Mouse (Mus musculus): ENCODE results near the gene Ice1. TPM values are rescaled to one million over a fixed set of nuclear protein-coding genes. Genes with fewer than 3 reads are reported as not detected.

The Ice1 gene
- polyA plus RNA-seq, 1 experiment from 2014 or later = 20.1 TPM

DNA sequence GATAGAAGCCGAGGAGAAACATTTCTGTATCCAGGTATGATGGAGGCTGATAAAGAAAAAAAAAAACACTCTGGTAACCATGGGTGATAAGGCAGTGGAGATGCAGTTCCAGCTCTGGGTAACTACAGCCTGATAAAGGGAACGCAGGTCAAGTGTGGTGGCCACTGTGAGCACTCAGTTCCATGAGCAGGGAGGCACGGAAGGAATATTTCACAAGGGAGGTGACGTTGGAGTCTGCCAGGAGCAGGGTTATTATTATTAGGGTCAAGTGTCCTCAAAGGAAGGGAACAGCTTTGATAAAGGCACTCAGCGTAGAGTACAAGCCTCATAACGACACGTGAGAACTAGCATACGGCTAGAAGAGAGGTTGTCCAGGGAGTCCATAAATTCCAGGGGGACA, 18.9 kb upstream of the Ice1 start:
- H3K27ac ChIP-seq (ENCODE audit: poor library complexity, severe bottlenecking) = no peak overlapping the region
- H3K4me3 ChIP-seq = no peak overlapping the region
- H3K9me3 ChIP-seq (replicated peaks) = no peaks in the 10 kb centered on the region
- H3K4me1 ChIP-seq (replicated peaks) = peaks cover 17% of the 10 kb centered on the region
- 40% methylated on average over 8 of the region's 8 CpGs for WGBS
- no peak for ATAC-seq (ENCODE audit: insufficient number of reproducible peaks, low FRiP score)
- H3K9ac ChIP-seq = no peak overlapping the region
- no peaks in the 10 kb centered on the region for H3K36me3 ChIP-seq
- H3K27me3 ChIP-seq (replicated peaks) = no peaks in the 10 kb centered on the region
- no peak overlapping the region for H3K4me2 ChIP-seq

DNA sequence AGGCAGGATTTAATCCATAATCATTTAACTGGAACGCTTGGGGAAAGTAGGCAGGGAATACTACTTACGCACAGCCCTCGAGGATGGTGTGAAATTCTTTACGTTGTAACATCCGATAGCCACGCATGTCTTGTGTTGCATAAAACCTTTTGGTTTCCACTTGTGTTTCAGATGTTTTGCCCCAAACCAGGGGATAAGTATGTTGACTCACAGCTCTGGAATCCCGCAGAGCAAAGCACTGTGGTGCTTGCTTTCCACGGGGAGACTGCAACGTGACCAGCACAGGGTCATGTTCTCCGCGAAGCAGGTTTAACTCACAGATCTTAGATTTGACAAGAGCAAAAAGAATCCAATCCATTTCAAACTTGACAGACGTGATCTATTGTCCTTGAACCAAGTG, 18.1 kb upstream of the Ice1 start:
- no peak overlapping the region for H3K9ac ChIP-seq
- WGBS = 62% methylated on average over 12 of the region's 12 CpGs
- ATAC-seq (ENCODE audit: insufficient number of reproducible peaks, low FRiP score) = no peak

DNA sequence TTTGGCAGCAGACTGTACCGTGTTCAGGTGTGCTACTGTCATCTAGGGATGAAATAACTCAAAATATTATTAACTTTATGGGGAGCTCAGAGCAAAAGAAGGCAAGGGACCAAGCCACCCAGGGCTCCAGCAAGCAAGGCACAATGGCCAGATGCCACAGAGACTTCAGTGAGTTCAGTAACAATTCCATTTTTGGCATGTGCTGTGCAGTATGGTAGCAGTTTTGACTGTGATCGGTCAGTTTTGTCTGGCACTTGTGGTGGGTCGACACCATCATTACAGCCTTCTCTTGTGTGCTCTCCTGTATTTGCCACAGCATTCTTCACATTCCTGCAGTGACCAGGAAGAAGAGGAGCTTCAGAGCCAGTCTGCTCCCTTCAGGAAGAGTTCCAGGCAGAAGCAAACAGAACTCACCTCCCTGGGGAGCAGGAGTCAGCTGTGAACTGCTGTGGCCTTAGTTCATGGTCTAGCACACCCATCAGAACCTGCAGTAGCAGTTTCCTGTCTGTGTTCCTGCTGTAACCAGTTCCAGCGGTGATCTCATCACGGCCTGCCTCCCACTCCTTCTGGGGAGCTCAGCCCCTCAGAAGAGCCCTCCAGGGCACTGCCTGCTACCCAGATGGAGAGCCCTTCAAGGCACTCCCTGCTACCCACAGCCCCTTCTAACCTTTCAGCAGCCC, 16.8 kb upstream of the Ice1 start:
- no peaks in the 10 kb centered on the region for H3K36me3 ChIP-seq
- 29% methylated on average over 5 of the region's 5 CpGs for WGBS
- H3K9me3 ChIP-seq (replicated peaks) = no peaks in the 10 kb centered on the region
- ATAC-seq (ENCODE audit: insufficient number of reproducible peaks, low FRiP score) = no peak
- no peak overlapping the region for H3K4me3 ChIP-seq
- H3K9ac ChIP-seq = no peak overlapping the region
- 0 out of 2 replicates have a peak overlapping the region, but pooled peaks have one; percentile 8 for H3K27ac ChIP-seq (ENCODE audit: poor library complexity, severe bottlenecking)
- H3K4me2 ChIP-seq = no peak overlapping the region
- H3K27me3 ChIP-seq (replicated peaks) = no peaks in the 10 kb centered on the region
- H3K4me1 ChIP-seq (replicated peaks) = peaks cover 33% of the 10 kb centered on the region

More for the DNA sequence above, 18.1 kb upstream of the Ice1 start:
- no peak overlapping the region for H3K4me2 ChIP-seq
- H3K27ac ChIP-seq (ENCODE audit: poor library complexity, severe bottlenecking) = no peak overlapping the region
- no peaks in the 10 kb centered on the region for H3K27me3 ChIP-seq (replicated peaks)
- peaks cover 22% of the 10 kb centered on the region for H3K4me1 ChIP-seq (replicated peaks)
- H3K36me3 ChIP-seq = no peaks in the 10 kb centered on the region
- no peak overlapping the region for H3K4me3 ChIP-seq
- no peaks in the 10 kb centered on the region for H3K9me3 ChIP-seq (replicated peaks)

DNA sequence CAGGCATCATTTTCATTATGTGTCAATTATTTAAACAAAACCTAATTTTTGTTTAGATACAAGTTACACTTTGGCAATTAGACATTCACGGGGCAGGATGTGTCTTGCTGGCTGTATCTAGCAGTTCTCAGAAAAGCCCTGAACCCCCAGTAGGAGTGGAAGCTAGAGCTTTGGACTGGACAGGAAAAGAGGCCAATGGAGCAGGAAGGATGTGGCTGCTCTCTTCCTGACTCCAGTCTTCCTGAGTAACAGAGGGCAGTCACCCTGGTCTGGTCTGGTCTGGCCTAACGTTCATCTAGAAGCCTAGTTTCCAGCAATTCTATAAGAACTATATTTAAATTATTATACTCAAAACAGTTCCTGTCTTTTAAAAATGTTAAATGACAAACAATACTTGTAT, 16.0 kb upstream of the Ice1 start:
- 60% methylated on average over 2 of the region's 2 CpGs for WGBS
- Histone ChIP-seq H3K4me1 (replicated peaks) (peaks cover 41% of the 10 kb centered on the region), H3K27ac (ENCODE audit: poor library complexity, severe bottlenecking) (no peak overlapping the region), H3K4me2 (no peak overlapping the region), H3K36me3 (no peaks in the 10 kb centered on the region), H3K9me3 (replicated peaks) (no peaks in the 10 kb centered on the region), H3K27me3 (replicated peaks) (no peaks in the 10 kb centered on the region), H3K9ac (no peak overlapping the region), H3K4me3 (no peak overlapping the region)
- no peak for ATAC-seq (ENCODE audit: insufficient number of reproducible peaks, low FRiP score)

DNA sequence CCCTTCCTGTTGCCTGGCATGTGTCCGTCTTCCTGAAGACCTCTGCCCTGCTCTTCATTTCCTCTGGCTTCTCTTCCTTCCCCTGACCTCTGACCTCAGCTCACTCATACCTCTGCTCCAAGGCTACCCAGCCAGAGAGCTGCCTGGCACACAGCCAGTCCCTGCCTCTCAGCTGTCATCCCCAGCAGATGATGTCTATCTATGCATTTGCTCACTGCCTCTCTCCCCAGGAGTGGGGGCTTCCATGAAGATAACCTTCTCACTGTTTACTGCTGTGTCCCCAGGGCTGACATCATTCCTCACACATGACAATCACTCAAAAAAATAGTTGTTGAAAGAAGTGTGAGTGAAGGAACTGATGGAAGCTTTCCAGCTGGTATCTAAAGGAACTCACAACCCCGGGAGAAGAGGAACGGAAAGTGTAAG, 12.6 kb upstream of the Ice1 start:
- H3K4me2 ChIP-seq = no peak overlapping the region
- no peaks in the 10 kb centered on the region for H3K9me3 ChIP-seq (replicated peaks)
- 18% methylated on average over 3 of the region's 3 CpGs for WGBS
- no peaks in the 10 kb centered on the region for H3K36me3 ChIP-seq
- H3K27me3 ChIP-seq (replicated peaks) = no peaks in the 10 kb centered on the region
- H3K4me1 ChIP-seq (replicated peaks) = peaks cover 42% of the 10 kb centered on the region
- H3K4me3 ChIP-seq = no peak overlapping the region
- ATAC-seq (ENCODE audit: insufficient number of reproducible peaks, low FRiP score) = peak; percentile 69; the same call in 1 of the 2 replicates
- no peak overlapping the region for H3K9ac ChIP-seq
- H3K27ac ChIP-seq (ENCODE audit: poor library complexity, severe bottlenecking) = peak overlapping the region; percentile 56

DNA sequence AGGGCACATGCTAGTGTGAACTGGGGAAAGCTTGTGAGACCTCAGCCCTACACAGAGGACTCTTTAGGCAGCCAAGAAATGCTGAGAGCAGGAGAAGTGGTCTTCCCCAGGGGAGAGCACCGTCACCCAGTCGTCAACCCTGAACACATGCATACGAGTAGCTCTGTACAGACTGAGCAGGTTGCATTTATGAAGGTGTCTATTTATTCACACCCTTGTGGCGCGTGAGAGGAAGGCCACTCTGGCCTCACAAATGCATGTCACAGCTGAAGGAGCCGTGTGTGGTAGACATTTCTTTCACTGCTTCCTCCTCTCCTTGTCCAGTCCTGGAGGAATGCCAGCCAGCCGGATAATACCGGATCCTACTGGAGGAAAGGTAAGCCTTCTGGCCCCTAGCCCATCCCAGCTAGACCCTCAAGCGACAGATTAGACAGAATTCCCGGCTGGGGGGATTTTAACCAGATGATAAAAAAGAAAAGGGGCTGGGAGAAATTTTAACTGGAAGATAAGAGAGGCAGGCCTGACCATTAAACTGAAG, 8.6 kb upstream of the Ice1 start:
- Histone ChIP-seq H3K4me3 (no peak overlapping the region), H3K4me2 (no peak overlapping the region), H3K36me3 (no peaks in the 10 kb centered on the region), H3K27ac (ENCODE audit: poor library complexity, severe bottlenecking) (no peak overlapping the region), H3K27me3 (replicated peaks) (no peaks in the 10 kb centered on the region), H3K9me3 (replicated peaks) (no peaks in the 10 kb centered on the region), H3K9ac (no peak overlapping the region), H3K4me1 (replicated peaks) (peaks cover 33% of the 10 kb centered on the region)
- ATAC-seq (ENCODE audit: insufficient number of reproducible peaks, low FRiP score) = peak; percentile 33; the same call in 1 of the 2 replicates
- 42% methylated on average over 10 of the region's 10 CpGs for WGBS

DNA sequence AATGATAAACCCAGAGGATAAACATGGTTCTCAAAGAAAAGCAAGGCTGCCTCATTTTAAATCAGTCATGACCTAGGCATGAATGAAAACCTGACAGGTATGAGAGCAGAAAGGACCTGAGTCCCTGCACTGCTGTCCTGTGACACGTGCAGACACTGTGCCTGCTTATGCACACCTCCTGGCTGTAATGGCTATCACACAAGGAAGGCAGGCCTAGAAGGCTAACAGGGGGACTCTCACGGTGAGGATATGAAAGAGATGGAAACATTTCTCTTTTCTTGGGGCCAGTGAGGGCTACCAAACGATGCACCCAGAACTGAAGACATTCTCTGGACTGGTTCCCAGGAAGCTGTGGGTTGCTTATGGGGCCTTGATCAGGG, 6.6 kb upstream of the Ice1 start:
- peaks cover 16% of the 10 kb centered on the region; the same call in 1 of the 2 replicates for H3K4me1 ChIP-seq (replicated peaks)
- H3K4me2 ChIP-seq = no peak overlapping the region
- H3K4me3 ChIP-seq = no peak overlapping the region
- H3K36me3 ChIP-seq = no peaks in the 10 kb centered on the region
- no peak overlapping the region for H3K27ac ChIP-seq (ENCODE audit: poor library complexity, severe bottlenecking)
- WGBS = 46% methylated on average over 3 of the region's 3 CpGs
- no peaks in the 10 kb centered on the region for H3K27me3 ChIP-seq (replicated peaks)
- H3K9me3 ChIP-seq (replicated peaks) = no peaks in the 10 kb centered on the region
- no peak for ATAC-seq (ENCODE audit: insufficient number of reproducible peaks, low FRiP score)
- H3K9ac ChIP-seq = no peak overlapping the region

DNA sequence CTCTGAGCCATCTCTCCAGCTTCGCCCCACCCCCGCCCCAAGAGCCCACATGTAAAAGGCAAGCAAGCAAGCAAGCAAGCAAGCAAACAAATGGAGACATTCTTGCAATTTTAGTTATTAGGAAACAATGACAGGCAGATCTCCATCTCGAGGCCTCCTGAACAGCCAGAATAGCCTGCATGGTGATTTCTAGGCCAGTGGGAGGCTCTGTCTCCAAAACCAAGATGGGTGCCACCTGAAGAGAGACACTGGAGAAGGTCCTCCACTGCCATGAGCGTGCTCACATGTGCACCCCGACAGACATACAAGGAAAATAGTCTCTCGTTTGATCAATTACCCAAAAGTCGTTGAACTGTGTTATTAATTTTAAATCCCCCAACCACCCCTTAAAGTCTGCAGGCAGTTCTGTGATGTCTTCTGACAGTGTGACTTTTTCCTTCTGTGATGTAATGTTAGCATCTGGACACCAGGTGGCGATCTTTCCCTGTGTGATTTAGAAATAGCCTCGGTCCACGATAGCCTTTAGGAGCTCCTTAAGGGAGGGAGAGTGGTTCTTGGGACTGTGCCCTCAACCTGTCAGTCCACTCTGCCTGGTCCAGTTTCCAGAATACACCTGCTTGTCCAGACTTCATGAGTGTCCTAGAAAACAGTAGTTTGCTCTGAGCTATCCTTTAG, 6.1 kb upstream of the Ice1 start:
- Histone ChIP-seq H3K4me2 (no peak overlapping the region), H3K4me1 (replicated peaks) (peaks cover 11% of the 10 kb centered on the region; the same call in 1 of the 2 replicates), H3K27ac (ENCODE audit: poor library complexity, severe bottlenecking) (no peak overlapping the region), H3K9ac (no peak overlapping the region), H3K27me3 (replicated peaks) (no peaks in the 10 kb centered on the region), H3K9me3 (replicated peaks) (no peaks in the 10 kb centered on the region), H3K36me3 (no peaks in the 10 kb centered on the region), H3K4me3 (no peak overlapping the region)
- no peak for ATAC-seq (ENCODE audit: insufficient number of reproducible peaks, low FRiP score)
- 20% methylated on average over 10 of the region's 10 CpGs for WGBS

DNA sequence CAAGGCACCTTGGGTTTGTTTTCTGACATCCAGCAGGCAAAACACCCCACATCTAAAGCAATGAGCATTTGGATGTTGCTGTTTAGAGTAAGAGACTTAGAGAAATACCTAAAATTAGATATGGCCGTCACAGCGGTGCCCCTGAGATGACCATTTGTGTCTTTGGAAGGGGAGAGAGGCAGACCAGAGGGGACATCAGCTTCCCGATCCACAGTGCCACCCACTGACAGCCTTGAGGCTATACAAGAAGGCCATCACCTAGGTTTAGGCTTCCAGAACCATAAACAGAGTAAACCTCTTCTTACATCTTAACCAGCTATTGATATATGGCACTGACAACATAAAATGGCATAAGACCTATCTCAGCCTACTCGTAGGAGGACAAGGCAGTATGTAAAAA, 4.5 kb upstream of the Ice1 start:
- H3K27me3 ChIP-seq (replicated peaks) = no peaks in the 10 kb centered on the region
- ATAC-seq (ENCODE audit: insufficient number of reproducible peaks, low FRiP score) = no peak
- peaks cover 12% of the 10 kb centered on the region; the same call in 1 of the 2 replicates for H3K4me1 ChIP-seq (replicated peaks)
- H3K9ac ChIP-seq = no peak overlapping the region
- no peak overlapping the region for H3K4me3 ChIP-seq
- WGBS = 50% methylated on average over 4 of the region's 4 CpGs
- no peaks in the 10 kb centered on the region for H3K36me3 ChIP-seq
- no peak overlapping the region for H3K27ac ChIP-seq (ENCODE audit: poor library complexity, severe bottlenecking)
- H3K4me2 ChIP-seq = no peak overlapping the region
- H3K9me3 ChIP-seq (replicated peaks) = no peaks in the 10 kb centered on the region

DNA sequence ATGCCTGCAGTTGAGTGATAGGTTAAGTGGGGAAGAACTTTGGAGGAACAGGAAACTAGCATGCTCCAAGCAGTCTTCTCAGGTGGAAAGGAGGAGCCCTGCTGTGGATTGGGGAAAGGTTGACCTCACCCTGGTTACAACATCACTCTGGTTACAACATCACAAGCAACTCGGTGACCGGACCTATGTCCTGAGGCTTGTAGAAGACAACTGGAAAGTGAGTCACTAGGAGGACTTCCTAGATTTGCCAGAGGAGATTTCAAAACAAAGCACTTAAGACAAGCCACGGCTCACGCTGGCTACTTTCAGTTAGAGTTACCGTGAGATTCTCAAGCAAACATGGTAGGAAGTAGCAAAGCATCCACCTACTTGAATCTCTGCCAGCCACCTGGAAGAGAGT, 3.9 kb upstream of the Ice1 start:
- no peak overlapping the region for H3K27ac ChIP-seq (ENCODE audit: poor library complexity, severe bottlenecking)
- WGBS = 80% methylated on average over 5 of the region's 5 CpGs
- no peak overlapping the region for H3K9ac ChIP-seq
- no peaks in the 10 kb centered on the region for H3K27me3 ChIP-seq (replicated peaks)
- ATAC-seq (ENCODE audit: insufficient number of reproducible peaks, low FRiP score) = no peak
- peaks cover 14% of the 10 kb centered on the region for H3K4me1 ChIP-seq (replicated peaks)
- no peak overlapping the region for H3K4me3 ChIP-seq
- no peaks in the 10 kb centered on the region for H3K36me3 ChIP-seq
- H3K9me3 ChIP-seq (replicated peaks) = no peaks in the 10 kb centered on the region
- no peak overlapping the region for H3K4me2 ChIP-seq

DNA sequence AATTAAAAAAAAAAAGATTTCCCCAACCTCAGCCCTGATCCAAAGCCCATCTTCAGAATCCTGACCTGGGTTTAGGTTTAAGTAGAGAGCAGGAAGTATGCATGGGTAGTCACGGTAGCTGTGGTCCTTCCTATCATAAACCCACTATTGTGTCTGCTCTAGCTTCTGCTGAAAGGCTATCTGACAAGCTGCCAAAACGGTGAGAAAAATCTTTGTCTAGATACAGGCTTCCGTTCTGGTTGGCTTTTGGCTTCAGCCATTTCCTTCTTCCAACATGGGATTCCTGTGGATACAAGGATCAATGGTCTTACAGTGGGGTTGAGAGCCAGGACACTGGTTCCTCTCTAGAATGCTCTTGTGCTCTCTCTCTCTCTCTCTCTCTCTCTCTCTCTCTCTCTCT, 2.2 kb upstream of the Ice1 start:
- no peaks in the 10 kb centered on the region for H3K9me3 ChIP-seq (replicated peaks)
- no peaks in the 10 kb centered on the region for H3K27me3 ChIP-seq (replicated peaks)
- H3K27ac ChIP-seq (ENCODE audit: poor library complexity, severe bottlenecking) = no peak overlapping the region
- H3K9ac ChIP-seq = no peak overlapping the region
- no peaks in the 10 kb centered on the region for H3K36me3 ChIP-seq
- no peak for ATAC-seq (ENCODE audit: insufficient number of reproducible peaks, low FRiP score)
- H3K4me1 ChIP-seq (replicated peaks) = peaks cover 25% of the 10 kb centered on the region
- WGBS = 56% methylated on average over 3 of the region's 3 CpGs
- no peak overlapping the region for H3K4me3 ChIP-seq
- H3K4me2 ChIP-seq = no peak overlapping the region

Measured in heart, embryonic 12.5 days (tissue).